Mouse (Mus musculus) heart, postnatal 25 days (tissue): ENCODE data around the gene Pip4k2c. TPM values are rescaled to one million over a fixed set of nuclear protein-coding genes. Genes with fewer than 3 reads are reported as not detected.
A peak's percentile ranks its signal among the peaks of the same experiment; 100 is the strongest.

Source experiments
- DNase-seq: peaks from one replicate; pipeline ENCODE4 v3.0.0; 2022; ENCODE audit warnings: low spot score
- intact Hi-C: fragments of 180-260 bp; cut with DNase I; formaldehyde crosslinking; loops from one replicate; pipeline ENCODE4 v1.15.1; 2025
- total RNA-seq, 2 experiments: library from RNA; stranded (reverse); gene quantifications; 2 replicates each; pipeline ENCODE4 v1.2.3; 2021

The Pip4k2c gene
- 10 to 100 TPM; 23.3 to 24.6 TPM for total RNA-seq

DNA sequence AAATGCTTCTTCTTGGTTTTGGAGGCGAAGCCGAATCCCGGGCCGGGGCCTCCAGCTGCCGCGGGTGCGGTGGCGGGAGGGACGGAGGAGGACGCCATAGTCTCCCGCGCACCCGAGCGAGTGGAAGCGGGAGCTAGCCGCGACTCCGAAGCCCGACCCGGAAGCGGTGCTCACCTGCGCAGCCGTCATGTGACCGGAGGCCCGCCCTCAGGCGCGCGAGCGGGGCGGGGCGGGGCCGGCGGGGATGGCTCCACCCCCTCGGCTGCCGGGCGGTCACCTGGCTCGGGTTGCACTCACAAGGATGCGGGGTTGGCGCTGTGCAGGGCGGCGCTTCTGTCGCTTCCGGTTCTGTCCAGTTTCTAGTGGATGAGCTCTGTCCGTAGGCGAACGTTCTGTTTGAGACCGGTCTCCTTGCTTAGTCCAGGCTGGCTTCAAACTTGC lies at the start of gene Pip4k2c:
Gene Pip4k2c, minus strand, starts transcription at position 172 of the 441 bp plus-strand sequence.
- DNase-seq, result peak; percentile 82
- intact Hi-C loops, result loop anchor here (2.0 kb wide), 1 partner anchor 31 kb away; the partner anchor contains the start of gene Slc26a10

GRCm38 (mm10) chr10:127258489-127258888 lies 47.1 kb upstream of the Pip4k2c start:
- no peak for DNase-seq
- intact Hi-C loops, result no loop called here

DNA sequence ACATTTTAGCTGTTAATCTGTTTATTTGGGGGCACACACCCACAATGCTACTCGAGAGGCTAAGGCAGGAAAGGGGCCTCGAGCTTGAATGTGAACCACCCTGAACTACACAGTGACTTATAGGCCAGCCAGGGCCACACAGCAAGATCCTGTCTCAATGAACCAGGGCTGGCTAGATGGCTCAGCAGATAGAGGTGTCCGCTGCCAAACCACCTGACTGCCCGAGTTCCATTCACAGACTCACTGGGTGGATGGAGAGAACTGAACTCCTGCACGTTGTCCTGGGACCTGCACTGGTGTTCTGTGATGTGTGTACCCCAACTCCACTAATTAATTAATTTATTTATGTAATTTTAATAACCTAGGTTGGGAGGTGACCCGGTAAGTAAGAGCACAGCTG lies 46.4 kb upstream of the Pip4k2c start:
- intact Hi-C loops, result no loop called here
- DNase-seq, result no peak

DNA sequence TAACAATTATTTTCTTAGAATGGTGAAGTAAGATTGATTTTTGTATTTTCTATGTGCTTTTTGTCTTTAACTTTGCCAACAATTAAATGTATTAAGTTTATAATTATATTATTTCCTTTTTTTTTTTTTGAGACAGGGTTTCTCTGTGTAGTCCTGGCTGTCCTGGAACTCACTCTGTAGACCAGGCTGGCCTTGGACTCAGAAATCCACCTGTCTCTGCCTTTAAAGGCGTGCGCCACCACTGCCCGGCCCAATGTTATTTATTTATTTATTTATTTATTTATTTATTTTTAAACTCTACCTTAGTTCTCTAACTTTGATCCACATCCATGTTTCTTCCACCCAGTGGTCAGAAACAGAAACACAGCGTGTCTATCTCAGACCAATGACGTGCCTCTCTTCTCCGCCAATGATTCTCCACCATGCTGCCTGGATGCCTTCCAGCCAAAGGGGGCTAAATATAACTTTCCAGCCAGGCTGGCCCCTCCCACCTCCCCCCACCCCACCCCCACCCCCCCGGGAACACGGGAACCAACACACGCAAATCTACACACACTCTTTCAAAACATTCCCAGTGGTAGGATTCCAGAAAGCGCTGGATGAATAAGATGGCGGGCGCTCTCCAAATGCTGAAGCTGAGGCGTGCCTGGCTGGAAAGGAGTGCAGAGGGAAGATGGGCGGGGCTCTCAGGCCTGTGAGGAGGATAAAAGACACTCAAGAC lies 44.4 kb upstream of the Pip4k2c start:
- intact Hi-C loops, result no loop called here
- no peak for DNase-seq

GRCm38 (mm10) chr10:127250810-127251209 lies 39.4 kb upstream of the Pip4k2c start:
- intact Hi-C loops, result no loop called here
- no peak for DNase-seq

DNA sequence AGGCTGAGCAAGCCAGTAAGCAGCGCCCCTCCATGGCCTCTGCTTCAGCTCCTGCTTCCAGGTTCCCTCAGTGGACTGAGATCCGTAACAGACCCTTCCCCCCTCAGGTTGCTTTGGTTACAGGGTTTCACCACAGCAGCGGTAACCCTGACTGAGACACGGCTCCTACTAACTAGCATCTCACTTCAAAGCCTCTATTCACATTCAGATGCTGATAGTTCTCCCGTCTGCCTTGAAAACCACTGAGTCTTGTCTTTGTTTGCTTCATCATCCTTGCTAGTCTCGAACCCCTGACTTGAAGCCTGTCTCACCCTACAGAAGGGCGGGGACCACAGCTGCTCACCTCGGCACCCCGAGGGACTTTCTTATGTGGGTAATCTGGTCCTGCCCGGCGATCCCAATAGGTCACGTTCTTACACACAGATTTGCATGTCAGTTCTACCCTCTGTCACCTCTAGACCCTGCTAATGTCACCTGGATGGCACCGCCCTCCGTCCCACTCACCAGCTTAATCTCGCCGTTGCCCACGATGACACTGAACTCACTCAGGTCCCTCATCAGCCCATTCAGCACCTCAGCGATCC lies 26.9 kb upstream of the Pip4k2c start:
- no peak for DNase-seq
- intact Hi-C loops, result no loop called here

DNA sequence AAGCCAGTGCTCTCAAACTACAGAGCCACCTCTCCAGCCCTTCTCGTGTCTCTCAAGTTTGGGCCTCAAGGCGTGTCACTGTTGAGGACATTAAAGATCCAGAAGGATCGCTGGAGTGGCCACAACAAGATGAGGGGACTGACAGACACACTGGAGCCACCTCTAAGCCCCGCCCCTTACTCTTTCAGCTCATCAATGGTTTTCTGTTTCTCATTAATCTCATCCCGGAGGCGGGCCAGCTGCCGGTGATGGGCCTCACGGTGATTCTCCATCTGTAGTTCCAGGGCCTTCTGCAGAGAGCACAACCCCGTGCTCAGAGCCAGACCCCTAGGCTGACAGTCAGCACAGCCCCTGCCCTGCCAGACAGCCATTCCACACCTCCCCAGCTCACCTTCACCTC lies 25.2 kb upstream of the Pip4k2c start:
- intact Hi-C loops, result no loop called here
- no peak for DNase-seq

GRCm38 (mm10) chr10:127233141-127233540 lies 21.8 kb upstream of the Pip4k2c start:
- DNase-seq, result no peak
- intact Hi-C loops, result no loop called here

GRCm38 (mm10) chr10:127231741-127232140 lies 20.4 kb upstream of the Pip4k2c start:
- intact Hi-C loops, result no loop called here
- DNase-seq, result no peak

GRCm38 (mm10) chr10:127230693-127231092 lies 19.3 kb upstream of the Pip4k2c start:
- DNase-seq, result no peak
- intact Hi-C loops, result no loop called here

GRCm38 (mm10) chr10:127228897-127229296 lies 17.5 kb upstream of the Pip4k2c start:
- DNase-seq, result no peak

GRCm38 (mm10) chr10:127227163-127227562 lies 15.8 kb upstream of the Pip4k2c start:
- intact Hi-C loops, result no loop called here
- DNase-seq, result no peak

More at GRCm38 (mm10) chr10:127228897-127229296, 17.5 kb upstream of the Pip4k2c start:
- intact Hi-C loops, result loop anchor here (1.0 to 2.0 kb wide), 3 partner anchors 52 to 106 kb away; partner anchors contain the start of gene B4galnt1

DNA sequence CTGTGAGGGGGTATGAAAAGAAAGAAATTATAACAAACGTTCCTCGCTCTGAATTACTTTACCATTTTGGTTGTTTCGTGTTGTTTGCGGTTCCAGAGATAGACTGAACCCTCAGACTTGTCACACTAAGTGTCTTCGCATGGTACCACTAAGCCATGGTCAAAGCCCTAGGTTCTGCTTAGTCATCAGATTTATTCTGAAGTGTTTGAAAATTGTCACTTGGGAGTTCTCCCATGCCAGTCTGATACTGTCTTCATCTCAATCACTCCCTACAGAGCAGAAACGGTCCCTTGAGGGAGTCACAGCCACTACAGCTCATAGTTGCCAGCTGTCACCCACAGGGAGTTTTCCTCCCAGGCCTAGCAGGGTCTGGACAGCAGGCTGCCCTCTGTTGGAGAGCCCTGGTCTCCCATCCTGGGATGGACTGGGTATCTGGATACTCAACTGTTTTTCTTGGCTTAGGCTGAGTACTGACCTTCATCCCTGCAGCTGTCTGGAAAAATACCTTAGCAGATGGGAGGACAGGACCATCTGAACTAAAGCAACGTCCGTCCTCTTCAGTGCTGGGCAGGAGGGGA lies 15.0 kb upstream of the Pip4k2c start:
- intact Hi-C loops, result no loop called here
- no peak for DNase-seq

DNA sequence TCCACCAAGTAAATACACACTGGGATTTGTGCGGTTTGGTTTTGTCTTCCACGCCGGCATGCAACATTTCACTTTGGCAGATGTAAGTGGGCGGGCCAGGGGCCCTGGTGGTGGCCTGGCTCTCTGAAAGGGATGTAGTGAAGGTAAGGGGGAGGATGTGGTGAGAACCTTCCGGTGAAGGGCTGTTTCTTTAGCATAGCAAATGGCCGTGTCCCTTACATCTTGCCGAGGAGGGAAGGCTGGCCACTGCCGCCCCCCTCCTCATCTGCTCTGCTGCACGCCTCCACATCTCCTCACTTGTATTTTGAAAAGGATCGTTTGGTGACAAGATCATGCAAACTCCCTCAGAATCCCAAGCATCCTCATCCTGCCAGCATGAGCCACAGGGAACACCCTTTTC lies 14.3 kb upstream of the Pip4k2c start:
- intact Hi-C loops, result no loop called here
- no peak for DNase-seq

DNA sequence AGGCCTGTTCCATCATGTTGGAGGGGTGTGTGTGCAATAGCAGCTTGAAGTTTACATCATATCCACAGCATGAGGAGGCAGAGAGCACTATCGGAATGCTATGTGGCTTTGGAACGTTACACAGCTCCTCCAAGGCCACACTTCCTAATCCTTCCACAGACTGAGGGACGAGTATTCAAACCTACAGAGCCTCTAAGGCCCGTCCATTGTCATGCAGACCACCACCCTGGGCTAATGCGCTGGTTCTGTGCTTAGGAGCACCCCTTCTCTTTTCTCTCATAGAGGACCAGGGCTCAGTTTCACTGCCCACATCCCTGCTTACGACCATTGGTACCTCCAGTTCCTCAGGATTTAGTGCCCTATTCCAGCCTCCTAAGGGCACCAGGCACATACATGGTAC lies 13.8 kb upstream of the Pip4k2c start:
- DNase-seq, result no peak
- intact Hi-C loops, result no loop called here

- intact Hi-C loops, result no loop called here
These were observed 7.0 kb upstream of the Pip4k2c start for GRCm38 (mm10) chr10:127218339-127218738.

GRCm38 (mm10) chr10:127217177-127217576 lies 5.8 kb upstream of the Pip4k2c start:
- no peak for DNase-seq
- intact Hi-C loops, result no loop called here

More at GRCm38 (mm10) chr10:127218339-127218738, 7.0 kb upstream of the Pip4k2c start:
- no peak for DNase-seq

DNA sequence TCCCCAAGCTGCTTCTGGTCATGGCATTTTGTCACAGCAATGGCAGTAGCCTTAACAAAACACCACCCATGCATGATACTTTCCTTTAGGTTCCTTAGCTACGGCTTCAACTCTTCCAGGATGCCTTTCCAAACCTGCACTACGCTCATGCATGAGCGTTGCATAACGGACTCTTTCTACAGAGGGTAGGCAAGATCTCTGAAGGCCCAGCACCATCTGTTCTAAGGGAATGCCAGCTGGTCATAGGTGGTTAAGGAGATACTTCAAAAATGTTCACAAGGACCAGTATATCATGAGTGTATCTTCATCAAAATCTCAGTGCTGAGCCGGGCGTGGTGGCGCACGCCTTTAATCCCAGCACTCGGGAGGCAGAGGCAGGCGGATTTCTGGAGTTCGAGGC lies 5.1 kb upstream of the Pip4k2c start:
- no peak for DNase-seq
- intact Hi-C loops, result no loop called here

DNA sequence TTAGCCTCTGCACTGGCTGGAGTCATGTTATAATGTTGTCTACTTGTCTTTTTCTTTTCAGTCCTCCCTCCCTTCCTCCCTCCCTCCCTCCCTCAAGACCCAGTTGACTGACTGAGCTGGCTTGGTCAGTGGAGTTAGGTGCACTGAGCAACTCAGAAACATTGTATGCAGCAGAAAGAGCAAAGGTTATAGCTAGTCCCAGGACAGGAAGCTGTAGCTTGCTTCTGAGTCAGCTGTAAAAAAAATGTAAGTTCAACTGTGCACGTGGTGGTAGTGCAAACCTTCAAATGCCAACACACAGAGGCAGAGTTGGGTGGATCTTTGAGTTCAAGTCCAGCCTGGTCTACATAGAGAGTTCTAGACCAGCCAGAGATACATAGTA lies 3.0 kb upstream of the Pip4k2c start:
- DNase-seq, result no peak
- intact Hi-C loops, result no loop called here

GRCm38 (mm10) chr10:127213704-127214421 lies 2.5 kb upstream of the Pip4k2c start:
- intact Hi-C loops, result no loop called here
- DNase-seq, result no peak

- intact Hi-C loops, result no loop called here
- no peak for DNase-seq
These were observed 1.9 kb upstream of the Pip4k2c start for GRCm38 (mm10) chr10:127213272-127213671.
